Mouse (Mus musculus): ENCODE measurements around the gene Olfr551. TPM values are rescaled to one million over a fixed set of nuclear protein-coding genes. Genes with fewer than 3 reads are reported as not detected.
"Not testable (repeated sequence)": the region's sequence is repeated elsewhere in the genome, so short reads cannot be mapped to it uniquely, and the experiment has no call there.

Olfr551 gene
- not detected in 2 replicates for polyA plus RNA-seq (2015; fragmentation: Nextera tagmentation; extraction: Ambion mirVana)

DNA sequence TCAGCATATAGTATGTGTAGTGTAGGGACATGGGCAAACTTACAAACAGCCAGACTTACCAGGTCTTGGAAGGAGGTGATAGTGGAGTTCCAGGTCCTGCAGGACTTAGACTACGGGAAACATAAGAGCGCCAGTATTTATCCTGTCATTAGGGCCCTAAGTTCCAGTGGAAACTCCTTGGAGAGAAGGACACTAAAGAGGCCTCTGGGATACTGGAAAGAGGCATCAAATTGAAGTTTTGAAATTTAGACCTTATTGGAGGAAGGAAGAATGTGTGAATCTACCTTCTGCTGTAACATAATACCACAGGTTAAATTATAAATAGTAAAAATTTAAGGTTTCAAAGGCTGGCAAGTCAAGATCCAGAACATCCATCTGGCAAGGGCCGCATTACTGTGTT is at the start of gene Olfr551:
TSS of gene Olfr551 (minus strand) at position 101 of the 400 bp plus-strand sequence.
- no peaks in the 10 kb centered on the region for H3K9me3 ChIP-seq (ENCODE audit: low read length)
- ATAC-seq (no peak), DNase-seq (ENCODE audit: low spot score) (no peak)
- no peak for TF ChIP-seq EP300 (IDR thresholded peaks at IDR 0.05)
- TF ChIP-seq CTCF (IDR thresholded peaks at IDR 0.05), result no peak
- H3K27me3 ChIP-seq (replicated peaks; ENCODE audit: insufficient read depth, low read length), result no peaks in the 10 kb centered on the region
- H3K36me3 ChIP-seq (ENCODE audit: insufficient read depth, low read length), result no peaks in the 10 kb centered on the region
- WGBS, result 89% methylated on average over 3 of the region's 3 CpGs
- no peaks in the 10 kb centered on the region for H3K4me1 ChIP-seq (ENCODE audit: insufficient read depth, low read depth, low read length)
- no peak within 1 kb of the TSS for H3K27ac ChIP-seq (ENCODE audit: low read length)
- no peak within 1 kb of the TSS for H3K4me3 ChIP-seq (ENCODE audit: low read depth, low read length)
- H3K9ac ChIP-seq (replicated peaks; ENCODE audit: low read depth), result no peak within 1 kb of the TSS
- H3K4me2 ChIP-seq (replicated peaks; ENCODE audit: low read depth, low read length), result no peak within 1 kb of the TSS

- no peak for DNase-seq (ENCODE audit: low spot score)
- no peaks in the 10 kb centered on the region for H3K36me3 ChIP-seq (ENCODE audit: insufficient read depth, low read length)
- no peaks in the 10 kb centered on the region for H3K9me3 ChIP-seq (ENCODE audit: low read length)
- no peak for TF ChIP-seq CTCF (IDR thresholded peaks at IDR 0.05)
- no peak for TF ChIP-seq EP300 (IDR thresholded peaks at IDR 0.05)
- ATAC-seq, result no peak
- H3K4me1 ChIP-seq (ENCODE audit: insufficient read depth, low read depth, low read length), result no peaks in the 10 kb centered on the region
- H3K4me2 ChIP-seq (replicated peaks; ENCODE audit: low read depth, low read length), result no peak within 1 kb of the TSS
- no peaks in the 10 kb centered on the region for H3K27me3 ChIP-seq (replicated peaks; ENCODE audit: insufficient read depth, low read length)
- WGBS, result 50% methylated on average over 1 of the region's 1 CpGs
- no peak within 1 kb of the TSS for H3K4me3 ChIP-seq (ENCODE audit: low read depth, low read length)
- H3K27ac ChIP-seq (ENCODE audit: low read length), result no peak within 1 kb of the TSS
- H3K9ac ChIP-seq (replicated peaks; ENCODE audit: low read depth), result no peak within 1 kb of the TSS
Observed at GRCm38 (mm10) chr7:102638132-102638531, 46.4 kb upstream of the Olfr551 start, which contains the start of gene Olfr554. Olfr554 (plus strand) TSS chr7:102638432.

DNA sequence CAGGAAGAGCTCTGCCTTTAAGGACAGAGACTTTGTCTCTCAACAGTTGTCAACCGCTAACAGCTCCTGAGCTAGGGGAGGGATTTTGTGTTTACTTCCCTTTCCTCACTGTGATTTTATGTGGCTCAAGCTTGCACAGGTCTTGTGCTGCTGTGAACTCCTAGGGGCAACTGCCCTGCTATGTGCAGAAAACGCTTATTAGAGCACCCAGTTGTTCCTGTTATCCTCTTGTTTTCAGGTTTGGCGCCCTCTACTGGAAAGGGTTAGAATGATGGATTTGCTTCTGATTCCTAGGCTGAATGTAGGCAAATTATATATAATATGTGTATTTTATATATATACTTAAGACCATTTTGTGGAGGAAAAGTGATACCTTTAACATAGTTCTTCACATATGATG is 45.0 kb upstream of the Olfr551 start:
- DNase-seq (ENCODE audit: low spot score), result peak; percentile 65

GRCm38 (mm10) chr7:102620368-102620767 is 28.7 kb upstream of the Olfr551 start:
- not testable (repeated sequence) for H3K4me1 ChIP-seq (ENCODE audit: insufficient read depth, low read depth, low read length); H3K9ac ChIP-seq (replicated peaks; ENCODE audit: low read depth); DNase-seq (ENCODE audit: low spot score); H3K27ac ChIP-seq (ENCODE audit: low read length); H3K4me3 ChIP-seq (ENCODE audit: low read depth, low read length); ATAC-seq; H3K27me3 ChIP-seq (replicated peaks; ENCODE audit: insufficient read depth, low read length); H3K9me3 ChIP-seq (ENCODE audit: low read length); H3K4me2 ChIP-seq (replicated peaks; ENCODE audit: low read depth, low read length); H3K36me3 ChIP-seq (ENCODE audit: insufficient read depth, low read length)
- 81% methylated on average over 16 of the region's 19 CpGs for WGBS

More for the DNA sequence above, 45.0 kb upstream of the Olfr551 start:
- H3K9me3 ChIP-seq (ENCODE audit: low read length), result no peaks in the 10 kb centered on the region
- H3K9ac ChIP-seq (replicated peaks; ENCODE audit: low read depth), result no peak overlapping the region
- no peaks in the 10 kb centered on the region for H3K27me3 ChIP-seq (replicated peaks; ENCODE audit: insufficient read depth, low read length)
- H3K4me3 ChIP-seq (ENCODE audit: low read depth, low read length), result no peak overlapping the region
- ATAC-seq, result no peak
- no peaks in the 10 kb centered on the region for H3K4me1 ChIP-seq (ENCODE audit: insufficient read depth, low read depth, low read length)
- TF ChIP-seq EP300 (IDR thresholded peaks at IDR 0.05) (no peak), CTCF (IDR thresholded peaks at IDR 0.05) (peak; percentile 74)
- WGBS, result 24% methylated on average over 3 of the region's 3 CpGs
- no peak overlapping the region for H3K4me2 ChIP-seq (replicated peaks; ENCODE audit: low read depth, low read length)
- H3K27ac ChIP-seq (ENCODE audit: low read length), result no peak overlapping the region
- no peaks in the 10 kb centered on the region for H3K36me3 ChIP-seq (ENCODE audit: insufficient read depth, low read length)

DNA sequence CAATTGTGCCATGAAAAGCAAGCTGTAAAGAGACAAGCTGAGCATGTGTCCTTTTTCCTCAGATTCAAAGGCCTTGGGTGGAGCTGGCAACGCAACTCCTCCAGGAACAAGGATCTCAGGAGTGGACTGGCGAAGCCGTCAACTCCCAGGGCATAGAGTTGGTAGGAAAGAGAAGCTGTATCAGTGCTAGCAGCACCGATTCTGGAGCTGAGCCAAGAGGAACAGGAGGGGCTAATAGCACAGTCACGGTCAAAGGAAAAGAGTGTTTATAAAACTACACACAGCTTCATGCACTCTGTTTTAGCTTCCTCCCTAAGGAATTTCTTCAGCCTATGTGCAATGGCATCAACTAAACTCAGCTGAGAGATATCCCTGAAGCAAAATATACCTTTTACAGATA is 27.9 kb upstream of the Olfr551 start:
- WGBS, result 21% methylated on average over 5 of the region's 5 CpGs
- DNase-seq (ENCODE audit: low spot score) (peak; percentile 49), ATAC-seq (peak; percentile 48; the same call in 1 of the 2 replicates)
- TF ChIP-seq EP300 (IDR thresholded peaks at IDR 0.05) (no peak), CTCF (IDR thresholded peaks at IDR 0.05) (no peak)
- Histone ChIP-seq H3K4me1 (ENCODE audit: insufficient read depth, low read depth, low read length) (no peaks in the 10 kb centered on the region), H3K27me3 (replicated peaks; ENCODE audit: insufficient read depth, low read length) (no peaks in the 10 kb centered on the region), H3K27ac (ENCODE audit: low read length) (no peak overlapping the region), H3K36me3 (ENCODE audit: insufficient read depth, low read length) (no peaks in the 10 kb centered on the region), H3K9ac (replicated peaks; ENCODE audit: low read depth) (no peak overlapping the region), H3K4me2 (replicated peaks; ENCODE audit: low read depth, low read length) (no peak overlapping the region), H3K9me3 (ENCODE audit: low read length) (no peaks in the 10 kb centered on the region), H3K4me3 (ENCODE audit: low read depth, low read length) (no peak overlapping the region)

GRCm38 (mm10) chr7:102618118-102618517 is 26.4 kb upstream of the Olfr551 start, which contains the start of gene Olfr553:
Olfr553 (minus strand) TSS chr7:102618218.
- DNase-seq (ENCODE audit: low spot score), result no peak
- no peak within 1 kb of the TSS for H3K9ac ChIP-seq (replicated peaks; ENCODE audit: low read depth)
- no peak for ATAC-seq

More at GRCm38 (mm10) chr7:102618118-102618517, 26.4 kb upstream of the Olfr551 start, which contains the start of gene Olfr553:
- no peaks in the 10 kb centered on the region for H3K27me3 ChIP-seq (replicated peaks; ENCODE audit: insufficient read depth, low read length)
- TF ChIP-seq CTCF (IDR thresholded peaks at IDR 0.05), result no peak
- no peak for TF ChIP-seq EP300 (IDR thresholded peaks at IDR 0.05)
- H3K9me3 ChIP-seq (ENCODE audit: low read length), result no peaks in the 10 kb centered on the region
- H3K27ac ChIP-seq (ENCODE audit: low read length), result no peak within 1 kb of the TSS
- no peaks in the 10 kb centered on the region for H3K36me3 ChIP-seq (ENCODE audit: insufficient read depth, low read length)
- H3K4me1 ChIP-seq (ENCODE audit: insufficient read depth, low read depth, low read length), result no peaks in the 10 kb centered on the region
- H3K4me3 ChIP-seq (ENCODE audit: low read depth, low read length), result no peak within 1 kb of the TSS
- H3K4me2 ChIP-seq (replicated peaks; ENCODE audit: low read depth, low read length), result no peak within 1 kb of the TSS

Measured in lung, postnatal 0 days (tissue).